Comparison of ENCODE assay signal across 27 mouse cellular contexts in genomic region chr14:7918150-7918991, GRCm38 (mm10). TPM values are rescaled to one million over a fixed set of nuclear protein-coding genes. Genes with fewer than 3 reads are reported as not detected.
DNase-seq lines count a peak whose midpoint lies in the region; ATAC-seq and TF ChIP-seq lines count a peak whose summit lies in the region.
"Had no signal": no experiment of that assay in that cellular context is flagged by ENCODE, and none has a peak within 500 bp of the region (broad histone marks: within the 10 kb centered on the region; RNA-seq: fewer than 3 reads in every experiment).

No protein-coding gene starts in this region.

- no peak for ATAC-seq in liver, embryonic 11.5 days (replicated peaks; ENCODE audit: low FRiP score)
- peak; percentile 74 for ATAC-seq in intestine, embryonic 16.5 days
- peak; percentile 36 for ATAC-seq in megakaryocyte, adult 5-6 weeks (ENCODE audit: poor library complexity, severe bottlenecking)
- ATAC-seq: midbrain, embryonic 16.5 days had no signal

- no peak for TF ChIP-seq CTCF in liver, adult 2 months (IDR thresholded peaks at IDR 0.05; ENCODE audit: low read depth, low read length)

- DNase-seq in liver, adult 2 months (ENCODE audit: extremely low read depth, low read depth, low spot score), result peak; percentile 60
- DNase-seq in liver, embryonic 11.5 days (ENCODE audit: low spot score), result no peak
- DNase-seq in adipocyte (ENCODE audit: low spot score), result peak; percentile 3
- no peak for DNase-seq in right cerebral cortex, postnatal 36 days (ENCODE audit: low spot score in 2 of 2)
- DNase-seq in urinary bladder, postnatal 10 days (ENCODE audit: low spot score), result no peak
- no peak for DNase-seq in heart, adult 18-20 months
- DNase-seq: adrenal gland, postnatal 10 days; B cell, adult 2 months; cerebellum, postnatal 10 days; right cerebral cortex, postnatal 25 days; thymus, adult 2 months had no signal

- peaks cover 65% of the 10 kb centered on the region for H3K36me3 ChIP-seq in liver, adult 2 months (ENCODE audit: control insufficient read depth, insufficient read depth, low read length)
- H3K36me3 ChIP-seq in liver, embryonic 11.5 days (ENCODE audit: control insufficient read depth, insufficient read depth, low read length), result peaks cover 8% of the 10 kb centered on the region
- peaks cover 21% of the 10 kb centered on the region for H3K36me3 ChIP-seq in intestine, embryonic 16.5 days (ENCODE audit: control insufficient read depth, insufficient read depth, low read length)

- no peak overlapping the region; the same call in 1 of the 2 replicates for H3K9ac ChIP-seq in liver, adult 2 months (ENCODE audit: low read depth, low read length)
- H3K9ac ChIP-seq in liver, embryonic 11.5 days (ENCODE audit: low read depth, low read length), result no peak overlapping the region
- no peak overlapping the region for H3K9ac ChIP-seq in intestine, embryonic 16.5 days (ENCODE audit: low read depth, low read length)
- H3K9ac ChIP-seq: embryonic facial prominence, embryonic 15.5 days; heart, embryonic 15.5 days; limb, embryonic 13.5 days; neural tube, embryonic 15.5 days had no signal

- H3K4me2 ChIP-seq in liver, embryonic 11.5 days, result no peak overlapping the region
- H3K4me2 ChIP-seq in intestine, embryonic 16.5 days (ENCODE audit: low read depth, low read length), result no peak overlapping the region
- H3K4me2 ChIP-seq: embryonic facial prominence, embryonic 15.5 days; heart, embryonic 15.5 days; limb, embryonic 13.5 days; neural tube, embryonic 15.5 days had no signal

- TF ChIP-seq POLR2A in liver, adult 2 months (IDR thresholded peaks at IDR 0.05; ENCODE audit: extremely low read depth, insufficient read depth, low read length), result no peak

- H3K27ac ChIP-seq in liver, adult 2 months (replicated peaks; ENCODE audit: insufficient read depth, low read depth, low read length), result no peak overlapping the region
- H3K27ac ChIP-seq in liver, embryonic 11.5 days (ENCODE audit: low read depth, low read length), result no peak overlapping the region; the same call in 1 of the 2 replicates
- peak overlapping the region; percentile 26 for H3K27ac ChIP-seq in intestine, embryonic 16.5 days (ENCODE audit: low read length)
- H3K27ac ChIP-seq: embryonic facial prominence, embryonic 15.5 days; heart, embryonic 15.5 days; hindbrain, embryonic 10.5 days; kidney, postnatal 0 days; limb, embryonic 13.5 days; neural tube, embryonic 15.5 days had no signal

- no peak overlapping the region for H3K4me3 ChIP-seq in liver, adult 2 months (ENCODE audit: insufficient read depth, low read depth, low read length)
- no peak overlapping the region for H3K4me3 ChIP-seq in liver, embryonic 11.5 days (ENCODE audit: low read depth, low read length)
- no peak overlapping the region for H3K4me3 ChIP-seq in intestine, embryonic 16.5 days (ENCODE audit: low read length)
- H3K4me3 ChIP-seq: embryonic facial prominence, embryonic 15.5 days; heart, embryonic 15.5 days; hindbrain, embryonic 10.5 days; limb, embryonic 13.5 days; neural tube, embryonic 15.5 days had no signal

- no peaks in the 10 kb centered on the region for H3K79me2 ChIP-seq in liver, adult 2 months (ENCODE audit: control insufficient read depth, insufficient read depth, low read length)

- no peaks in the 10 kb centered on the region for H3K27me3 ChIP-seq in liver, adult 2 months (ENCODE audit: control insufficient read depth, insufficient read depth, low read length)
- no peaks in the 10 kb centered on the region for H3K27me3 ChIP-seq in liver, embryonic 11.5 days (replicated peaks; ENCODE audit: control insufficient read depth, insufficient read depth, low read length)
- H3K27me3 ChIP-seq in intestine, embryonic 16.5 days (replicated peaks; ENCODE audit: control insufficient read depth, insufficient read depth, low read length), result no peaks in the 10 kb centered on the region
- H3K27me3 ChIP-seq: embryonic facial prominence, embryonic 15.5 days; heart, embryonic 15.5 days; limb, embryonic 13.5 days; neural tube, embryonic 15.5 days had no signal

- no peaks in the 10 kb centered on the region for H3K4me1 ChIP-seq in liver, adult 2 months (ENCODE audit: control insufficient read depth, insufficient read depth, low read length)
- H3K4me1 ChIP-seq in liver, embryonic 11.5 days (replicated peaks; ENCODE audit: control insufficient read depth, insufficient read depth, low read length), result peaks cover 5% of the 10 kb centered on the region
- H3K4me1 ChIP-seq in intestine, embryonic 16.5 days (ENCODE audit: control insufficient read depth, insufficient read depth, low read length), result peaks cover 13% of the 10 kb centered on the region
- H3K4me1 ChIP-seq: embryonic facial prominence, embryonic 15.5 days had no signal

- 72% methylated on average over 6 of the region's 6 CpGs for WGBS in liver, adult 2 months
- WGBS in liver, embryonic 11.5 days, result 65% methylated on average over 6 of the region's 6 CpGs
- WGBS in intestine, embryonic 16.5 days, result 64% methylated on average over 6 of the region's 6 CpGs

- H3K9me3 ChIP-seq in liver, embryonic 11.5 days (ENCODE audit: control insufficient read depth, low read length), result no peaks in the 10 kb centered on the region
- no peaks in the 10 kb centered on the region for H3K9me3 ChIP-seq in intestine, embryonic 16.5 days (ENCODE audit: control insufficient read depth, low read length)
- H3K9me3 ChIP-seq: embryonic facial prominence, embryonic 15.5 days; heart, embryonic 15.5 days; hindbrain, embryonic 10.5 days; limb, embryonic 13.5 days; neural tube, embryonic 15.5 days had no signal

RNA-seq across cellular contexts. Expression of gene Gm45521, which starts 38.7 kb away (rescaled TPM):
- total RNA-seq in liver, adult 2 months (2014; rRNA removed), result not detected in 2 replicates
- polyA plus RNA-seq in liver, adult 2 months (2012; rRNA removed), result not detected in 2 replicates
- polyA plus RNA-seq in liver, embryonic 11.5 days (2014; fragmentation: Nextera tagmentation; extraction: Ambion mirVana), result not detected in 2 replicates
- not detected in 2 replicates for polyA plus RNA-seq in intestine, embryonic 16.5 days (2015; fragmentation: Nextera tagmentation; extraction: Ambion mirVana)
- not detected in 2 replicates for total RNA-seq in megakaryocyte, adult 5-6 weeks (2015)
- not detected in 2 replicates for total RNA-seq in megakaryocyte, adult 5-6 weeks (2017)
- not detected for total RNA-seq in heart, adult 18-20 months (2021)
- total RNA-seq: adrenal gland, postnatal 10 days; gastrocnemius, adult 8-10 months; heart, adult 8-10 months; layer of hippocampus, adult 18-20 months; layer of hippocampus, postnatal 25 days; megakaryocyte-erythroid progenitor cell, adult 5-6 weeks had no signal
- polyA plus RNA-seq: embryonic facial prominence, embryonic 15.5 days; heart, embryonic 15.5 days; kidney, postnatal 0 days; limb, embryonic 13.5 days; lung, embryonic 16.5 days; neural tube, embryonic 15.5 days; stomach, embryonic 16.5 days; thymus, adult 2 months had no signal

Comparison
In these comparisons a context has a peak if more than half of its experiments do, and no peak if none do; other contexts are left out.
1. DNase-seq: peak in liver, adult 2 months (single experiment) and adipocyte (single experiment); none in liver, embryonic 11.5 days (single experiment), right cerebral cortex, postnatal 36 days (0 of 2), urinary bladder, postnatal 10 days (single experiment) and heart, adult 18-20 months (0 of 2).